Mouse (Mus musculus) fat pad, adult 2 months (tissue): ENCODE measurements around the gene Nkpd1.

Experiments used
- DNase-seq: peaks from one replicate; pipeline ENCODE4 v3.0.0-alpha.2; 2011; ENCODE audit warnings: low read depth, low spot score; ENCODE audit errors: extremely low read depth

Nkpd1 gene

DNA sequence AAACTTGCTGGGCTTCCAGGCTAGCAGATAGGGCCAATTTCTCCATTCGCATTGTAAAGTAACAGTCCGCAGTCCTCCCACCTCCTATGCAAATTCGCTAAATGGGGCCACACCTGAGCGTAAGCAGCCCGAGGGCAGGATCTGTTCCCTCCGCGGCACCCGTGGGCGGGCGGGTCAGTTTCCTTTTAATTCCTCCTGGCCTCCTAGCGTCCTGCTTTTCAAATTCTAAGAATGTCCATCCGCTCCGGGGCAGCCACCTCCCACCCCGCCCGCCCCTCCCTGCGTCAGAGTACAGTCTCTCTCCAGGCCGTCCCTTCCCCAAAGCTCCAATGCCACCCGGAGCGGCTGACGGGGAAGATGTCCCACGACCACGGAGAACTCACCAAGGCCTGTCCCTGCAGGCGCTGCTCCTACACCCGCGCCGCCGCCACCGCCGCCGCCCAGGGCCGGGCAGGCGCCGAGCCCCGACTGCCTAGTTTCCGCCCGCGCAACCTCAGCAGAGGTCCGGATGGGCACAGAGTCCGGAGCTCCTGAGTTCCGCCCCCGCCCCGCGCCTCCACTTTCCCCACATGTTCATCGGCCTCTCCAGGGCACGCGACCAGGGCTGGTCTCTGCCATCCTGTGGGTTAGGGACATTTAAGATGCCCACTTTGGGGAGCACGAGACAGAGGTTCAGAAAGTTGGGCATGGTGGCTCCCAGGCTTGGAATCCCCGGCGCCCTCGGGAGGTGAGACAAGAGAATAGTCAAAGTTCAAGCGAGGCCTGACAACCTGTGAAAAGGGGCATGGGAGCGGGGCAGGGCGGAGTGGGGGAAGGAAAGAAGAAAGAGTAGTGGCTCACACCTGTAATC is 55.5 kb downstream of the Nkpd1 start:
- DNase-seq: no peak

- no peak for DNase-seq
Observed at GRCm38 (mm10) chr7:19573776-19574140, 56.1 kb downstream of the Nkpd1 start.
